Mouse (Mus musculus): ENCODE measurements at regions not wholly inside any gene's neighbourhood (a gene's known extent, or its start where the extent isn't known, plus 50 kb on each side); places are given as distances from the start of the nearest gene placed in this dataset.

DNA sequence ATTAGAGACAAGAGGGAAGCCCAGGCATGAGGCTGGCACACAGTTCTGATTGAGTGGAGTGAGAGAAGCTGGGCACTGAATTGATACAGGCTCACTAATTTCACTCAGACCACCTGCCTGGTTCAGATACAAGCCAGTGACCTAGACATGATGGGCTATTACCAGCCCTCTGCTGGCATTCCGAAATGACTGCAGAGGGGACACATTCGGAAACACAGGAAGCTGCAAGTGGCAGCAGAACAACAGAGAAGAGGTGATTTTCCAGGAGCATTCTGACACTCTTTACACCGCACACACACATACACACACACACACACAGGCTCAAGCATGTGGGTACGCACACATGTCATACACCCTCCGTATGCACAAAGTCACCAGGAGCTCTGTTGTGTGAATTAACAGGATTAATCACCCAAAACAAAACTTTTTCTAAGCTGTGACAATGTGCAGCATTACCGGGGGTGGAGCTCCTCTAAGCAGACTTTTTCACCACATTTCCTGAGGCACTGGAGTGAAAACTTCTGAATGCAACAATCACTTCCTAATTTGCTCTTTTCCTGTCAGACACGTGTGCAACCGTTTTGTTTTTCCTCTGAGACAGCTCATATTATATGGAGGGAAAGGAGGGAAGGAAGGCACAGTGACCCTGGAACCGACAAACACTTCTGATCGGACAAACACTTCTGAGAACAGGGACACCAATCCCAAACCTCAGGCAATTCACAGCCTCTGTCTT, 263.6 kb downstream of the Adgrl2 start:
- TF ChIP-seq USF1 (IDR thresholded peaks at IDR 0.05; ENCODE audit: low read depth), result no peak
- TF ChIP-seq CTCF (IDR thresholded peaks at IDR 0.05; ENCODE audit: control insufficient read depth, insufficient read depth, insufficient read length), result no peak
- no peak for TF ChIP-seq CEBPB (IDR thresholded peaks at IDR 0.05; ENCODE audit: low read depth)
- TF ChIP-seq MAX (IDR thresholded peaks at IDR 0.05), result no peak
- no peak for TF ChIP-seq FOSL1 (IDR thresholded peaks at IDR 0.05; ENCODE audit: insufficient read depth, low read length, poor library complexity, severe bottlenecking)
- TF ChIP-seq MYOD1 (IDR thresholded peaks at IDR 0.05; ENCODE audit: control insufficient read depth, insufficient read length, low read depth), result no peak
- TF ChIP-seq MYOG (IDR thresholded peaks at IDR 0.05; ENCODE audit: control insufficient read depth, extremely low read depth, insufficient read length), result no peak
- no peaks in the 10 kb centered on the region for H3K79me2 ChIP-seq (ENCODE audit: control insufficient read depth, insufficient read depth)
- no peaks in the 10 kb centered on the region for H3K36me3 ChIP-seq (ENCODE audit: control insufficient read depth, insufficient read depth)
- no peak overlapping the region for H3K4me3 ChIP-seq (ENCODE audit: insufficient read depth, poor library complexity, severe bottlenecking)
- no peaks in the 10 kb centered on the region for H3K79me3 ChIP-seq (ENCODE audit: low read depth)
- no peaks in the 10 kb centered on the region for H3K27me3 ChIP-seq (ENCODE audit: control insufficient read depth, insufficient read depth, insufficient read length)
- H3ac ChIP-seq (ENCODE audit: control insufficient read depth, insufficient read length, low read depth), result no peak overlapping the region

DNA sequence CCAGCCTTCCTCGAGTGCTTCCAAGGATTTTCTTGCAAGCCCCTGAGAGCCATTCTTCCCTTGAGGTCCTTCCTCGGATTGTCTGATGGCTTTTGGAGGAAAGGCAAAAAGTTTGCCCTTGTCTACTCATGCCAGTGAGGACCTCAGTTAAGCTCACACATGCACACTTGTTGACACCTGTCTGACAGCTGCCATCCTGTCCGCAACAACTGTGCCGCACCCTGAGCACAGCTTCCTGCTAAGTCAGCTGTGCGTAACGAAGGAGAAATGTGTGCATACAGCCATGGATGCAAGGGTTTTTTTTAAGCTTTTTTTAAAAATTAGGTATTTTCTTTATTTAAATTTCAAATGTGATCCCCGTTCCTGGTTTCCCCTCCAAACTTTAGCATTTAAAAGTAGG, 293.8 kb downstream of the Adgrl2 start:
- TF ChIP-seq FOSL1 (IDR thresholded peaks at IDR 0.05; ENCODE audit: insufficient read depth, low read length, poor library complexity, severe bottlenecking) (no peak), MAX (IDR thresholded peaks at IDR 0.05) (no peak), MYOD1 (IDR thresholded peaks at IDR 0.05; ENCODE audit: control insufficient read depth, insufficient read length, low read depth) (no peak), CEBPB (IDR thresholded peaks at IDR 0.05; ENCODE audit: low read depth) (no peak), MYOG (IDR thresholded peaks at IDR 0.05; ENCODE audit: control insufficient read depth, extremely low read depth, insufficient read length) (no peak), CTCF (IDR thresholded peaks at IDR 0.05; ENCODE audit: control insufficient read depth, insufficient read depth, insufficient read length) (no peak), USF1 (IDR thresholded peaks at IDR 0.05; ENCODE audit: low read depth) (no peak)
- H3ac ChIP-seq (ENCODE audit: control insufficient read depth, insufficient read length, low read depth), result no peak overlapping the region
- no peaks in the 10 kb centered on the region for H3K36me3 ChIP-seq (ENCODE audit: control insufficient read depth, insufficient read depth)
- H3K4me3 ChIP-seq (ENCODE audit: insufficient read depth, poor library complexity, severe bottlenecking), result no peak overlapping the region
- H3K27me3 ChIP-seq (ENCODE audit: control insufficient read depth, insufficient read depth, insufficient read length), result no peaks in the 10 kb centered on the region
- no peaks in the 10 kb centered on the region for H3K79me2 ChIP-seq (ENCODE audit: control insufficient read depth, insufficient read depth)
- no peaks in the 10 kb centered on the region for H3K79me3 ChIP-seq (ENCODE audit: low read depth)

DNA sequence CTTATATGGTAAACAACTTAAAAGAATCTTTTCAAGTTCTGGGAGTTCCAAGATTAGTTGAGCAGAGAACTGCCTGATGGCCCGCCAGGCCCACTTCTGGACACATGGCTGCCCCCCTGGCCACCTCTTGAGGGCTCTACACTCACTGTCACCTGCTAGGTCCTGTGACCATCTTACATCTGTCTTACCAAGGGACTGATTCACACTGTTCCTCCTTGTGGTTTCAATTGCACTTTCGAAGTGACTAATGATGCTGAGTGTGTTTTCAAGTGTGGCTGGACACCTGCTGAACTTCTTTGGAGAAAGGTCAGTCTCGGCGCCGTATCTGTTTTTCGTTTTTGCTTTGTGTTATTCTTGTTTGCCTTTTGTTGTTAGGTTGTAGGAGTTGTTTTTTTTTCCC, 294.9 kb downstream of the Adgrl2 start:
- H3K27me3 ChIP-seq (ENCODE audit: control insufficient read depth, insufficient read depth, insufficient read length), result no peaks in the 10 kb centered on the region
- no peak overlapping the region for H3K4me3 ChIP-seq (ENCODE audit: insufficient read depth, poor library complexity, severe bottlenecking)
- H3K79me3 ChIP-seq (ENCODE audit: low read depth), result no peaks in the 10 kb centered on the region
- no peak for TF ChIP-seq FOSL1 (IDR thresholded peaks at IDR 0.05; ENCODE audit: insufficient read depth, low read length, poor library complexity, severe bottlenecking)
- TF ChIP-seq USF1 (IDR thresholded peaks at IDR 0.05; ENCODE audit: low read depth), result no peak
- no peak for TF ChIP-seq MYOG (IDR thresholded peaks at IDR 0.05; ENCODE audit: control insufficient read depth, extremely low read depth, insufficient read length)
- TF ChIP-seq CEBPB (IDR thresholded peaks at IDR 0.05; ENCODE audit: low read depth), result no peak
- TF ChIP-seq CTCF (IDR thresholded peaks at IDR 0.05; ENCODE audit: control insufficient read depth, insufficient read depth, insufficient read length), result no peak
- TF ChIP-seq MAX (IDR thresholded peaks at IDR 0.05), result no peak
- TF ChIP-seq MYOD1 (IDR thresholded peaks at IDR 0.05; ENCODE audit: control insufficient read depth, insufficient read length, low read depth), result no peak
- no peaks in the 10 kb centered on the region for H3K36me3 ChIP-seq (ENCODE audit: control insufficient read depth, insufficient read depth)
- no peaks in the 10 kb centered on the region for H3K79me2 ChIP-seq (ENCODE audit: control insufficient read depth, insufficient read depth)
- H3ac ChIP-seq (ENCODE audit: control insufficient read depth, insufficient read length, low read depth), result no peak overlapping the region

DNA sequence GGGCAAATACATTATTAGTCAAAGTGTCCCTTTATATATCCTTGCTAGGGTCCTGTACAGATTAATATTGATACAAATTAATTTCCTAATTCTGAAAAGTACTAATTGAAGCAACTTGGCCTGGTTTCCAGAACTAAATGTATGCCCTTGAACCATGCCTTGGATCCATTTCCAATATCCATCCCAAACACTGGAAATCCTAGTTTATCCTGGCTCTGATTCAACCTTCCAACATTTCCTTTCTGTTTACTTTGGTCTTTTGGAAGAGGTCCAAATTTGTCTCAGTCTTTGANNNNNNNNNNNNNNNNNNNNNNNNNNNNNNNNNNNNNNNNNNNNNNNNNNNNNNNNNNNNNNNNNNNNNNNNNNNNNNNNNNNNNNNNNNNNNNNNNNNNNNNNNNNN, 307.2 kb downstream of the Adgrl2 start:
- Histone ChIP-seq H3K79me2 (ENCODE audit: control insufficient read depth, insufficient read depth) (no peaks in the 10 kb centered on the region), H3ac (ENCODE audit: control insufficient read depth, insufficient read length, low read depth) (no peak overlapping the region), H3K36me3 (ENCODE audit: control insufficient read depth, insufficient read depth) (no peaks in the 10 kb centered on the region), H3K27me3 (ENCODE audit: control insufficient read depth, insufficient read depth, insufficient read length) (no peaks in the 10 kb centered on the region), H3K4me3 (ENCODE audit: insufficient read depth, poor library complexity, severe bottlenecking) (no peak overlapping the region), H3K79me3 (ENCODE audit: low read depth) (no peaks in the 10 kb centered on the region)
- TF ChIP-seq CEBPB (IDR thresholded peaks at IDR 0.05; ENCODE audit: low read depth) (no peak), CTCF (IDR thresholded peaks at IDR 0.05; ENCODE audit: control insufficient read depth, insufficient read depth, insufficient read length) (no peak), MYOG (IDR thresholded peaks at IDR 0.05; ENCODE audit: control insufficient read depth, extremely low read depth, insufficient read length) (no peak), MYOD1 (IDR thresholded peaks at IDR 0.05; ENCODE audit: control insufficient read depth, insufficient read length, low read depth) (no peak), MAX (IDR thresholded peaks at IDR 0.05) (no peak), USF1 (IDR thresholded peaks at IDR 0.05; ENCODE audit: low read depth) (no peak), FOSL1 (IDR thresholded peaks at IDR 0.05; ENCODE audit: insufficient read depth, low read length, poor library complexity, severe bottlenecking) (no peak)

DNA sequence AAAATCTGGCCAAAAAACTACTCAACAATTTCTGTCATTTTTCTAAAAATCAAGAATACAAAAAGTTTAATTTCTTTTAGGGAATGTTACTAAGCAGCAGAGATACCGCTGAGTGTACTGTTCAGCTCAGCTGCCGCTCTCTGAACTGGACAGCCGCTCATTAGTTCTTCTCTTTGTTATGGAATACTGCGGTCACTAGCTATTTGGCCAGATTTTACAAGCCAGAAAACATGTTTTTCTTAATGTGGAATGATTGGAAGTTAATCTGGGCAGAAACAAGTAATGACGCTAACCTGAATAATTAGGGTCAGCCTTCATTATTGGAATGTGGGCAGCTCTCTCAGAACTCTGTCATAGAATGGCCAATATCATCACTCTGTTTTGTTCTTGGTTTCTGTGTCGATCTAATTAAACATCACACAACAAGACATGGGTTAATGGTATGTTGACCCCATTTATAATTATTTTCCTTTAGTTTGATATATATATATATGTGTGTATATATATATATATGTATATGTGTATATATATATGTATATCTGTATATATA, 307.8 kb downstream of the Adgrl2 start:
- H3K4me3 ChIP-seq (ENCODE audit: insufficient read depth, poor library complexity, severe bottlenecking), result no peak overlapping the region
- no peak overlapping the region for H3ac ChIP-seq (ENCODE audit: control insufficient read depth, insufficient read length, low read depth)
- H3K79me3 ChIP-seq (ENCODE audit: low read depth), result no peaks in the 10 kb centered on the region
- no peaks in the 10 kb centered on the region for H3K79me2 ChIP-seq (ENCODE audit: control insufficient read depth, insufficient read depth)
- TF ChIP-seq MAX (IDR thresholded peaks at IDR 0.05), result no peak
- no peak for TF ChIP-seq CEBPB (IDR thresholded peaks at IDR 0.05; ENCODE audit: low read depth)
- no peak for TF ChIP-seq FOSL1 (IDR thresholded peaks at IDR 0.05; ENCODE audit: insufficient read depth, low read length, poor library complexity, severe bottlenecking)
- TF ChIP-seq USF1 (IDR thresholded peaks at IDR 0.05; ENCODE audit: low read depth), result no peak
- TF ChIP-seq CTCF (IDR thresholded peaks at IDR 0.05; ENCODE audit: control insufficient read depth, insufficient read depth, insufficient read length), result no peak
- TF ChIP-seq MYOD1 (IDR thresholded peaks at IDR 0.05; ENCODE audit: control insufficient read depth, insufficient read length, low read depth), result no peak
- TF ChIP-seq MYOG (IDR thresholded peaks at IDR 0.05; ENCODE audit: control insufficient read depth, extremely low read depth, insufficient read length), result no peak
- no peaks in the 10 kb centered on the region for H3K27me3 ChIP-seq (ENCODE audit: control insufficient read depth, insufficient read depth, insufficient read length)
- H3K36me3 ChIP-seq (ENCODE audit: control insufficient read depth, insufficient read depth), result no peaks in the 10 kb centered on the region
